Mouse (Mus musculus) neural tube, embryonic 15.5 days (tissue): Measurements from ENCODE around the gene Etnk1. TPM values are rescaled to one million over a fixed set of nuclear protein-coding genes. Genes with fewer than 3 reads are reported as not detected.
A peak's percentile ranks its signal among the peaks of the same experiment; 100 is the strongest.
"Not testable (repeated sequence)": the region's sequence is repeated elsewhere in the genome, so short reads cannot be mapped to it uniquely, and the experiment has no call there.

Experiments used
- ATAC-seq: fragments of 200-750 bp; cut with Nextera tagmentation; 2 replicates; pipeline ENCODE4 v1.8.0; 2017; ENCODE audit warnings: mild to moderate bottlenecking, moderate TSS enrichment, moderate library complexity; ENCODE audit not compliant: low FRiP score
- H3K27ac ChIP-seq: fragments of 300-500 bp; sonication (generic); replicated peaks from 2 replicates; pipeline ENCODE4 v1.5.1; 2015; ENCODE audit warnings: mild to moderate bottlenecking, inconsistent platforms
- H3K27me3 ChIP-seq: fragments of 300-500 bp; sonication (generic); replicated peaks from 2 replicates; pipeline ENCODE4 v1.6.1; 2015; ENCODE audit warnings: inconsistent platforms
- H3K36me3 ChIP-seq: fragments of 300-500 bp; sonication (generic); 2 replicates; pipeline ENCODE4 v1.6.1; 2015; ENCODE audit warnings: inconsistent platforms
- H3K4me1 ChIP-seq: fragments of 300-500 bp; sonication (generic); 2 replicates; pipeline ENCODE4 v1.6.1; 2015; ENCODE audit warnings: inconsistent platforms
- H3K4me2 ChIP-seq: fragments of 300-500 bp; sonication (generic); 2 replicates; pipeline ENCODE4 v1.6.1; 2015; ENCODE audit warnings: inconsistent platforms, mild to moderate bottlenecking, moderate library complexity
- H3K4me3 ChIP-seq: fragments of 300-500 bp; sonication (generic); replicated peaks from 2 replicates; pipeline ENCODE4 v1.5.1; 2015; ENCODE audit warnings: mild to moderate bottlenecking, inconsistent platforms
- H3K9ac ChIP-seq: fragments of 300-500 bp; sonication (generic); replicated peaks from 2 replicates; pipeline ENCODE4 v1.6.1; 2015; ENCODE audit warnings: mild to moderate bottlenecking, inconsistent platforms
- H3K9me3 ChIP-seq: fragments of 300-500 bp; sonication (generic); replicated peaks from 2 replicates; pipeline ENCODE4 v1.6.1; 2016; ENCODE audit warnings: inconsistent platforms
- WGBS: fragments of 180-500 bp; shearing (Covaris S2); methylation state at CpG from one replicate; pipeline ENCODE4 v1.1.7; 2015; ENCODE audit warnings: mixed read lengths; 5-methylcytosine and 5-hydroxymethylcytosine counted together
- polyA plus RNA-seq: library from polyadenylated mRNA; unstranded; fragments of >200 nt; fragmentation: Nextera tagmentation; extraction: Ambion mirVana; gene quantifications from 2 replicates; pipeline ENCODE4 v1.2.1, GENCODE M21; 2015

Gene Etnk1
- polyA plus RNA-seq, 1 experiment from 2014 or later, result 42.0 TPM

DNA sequence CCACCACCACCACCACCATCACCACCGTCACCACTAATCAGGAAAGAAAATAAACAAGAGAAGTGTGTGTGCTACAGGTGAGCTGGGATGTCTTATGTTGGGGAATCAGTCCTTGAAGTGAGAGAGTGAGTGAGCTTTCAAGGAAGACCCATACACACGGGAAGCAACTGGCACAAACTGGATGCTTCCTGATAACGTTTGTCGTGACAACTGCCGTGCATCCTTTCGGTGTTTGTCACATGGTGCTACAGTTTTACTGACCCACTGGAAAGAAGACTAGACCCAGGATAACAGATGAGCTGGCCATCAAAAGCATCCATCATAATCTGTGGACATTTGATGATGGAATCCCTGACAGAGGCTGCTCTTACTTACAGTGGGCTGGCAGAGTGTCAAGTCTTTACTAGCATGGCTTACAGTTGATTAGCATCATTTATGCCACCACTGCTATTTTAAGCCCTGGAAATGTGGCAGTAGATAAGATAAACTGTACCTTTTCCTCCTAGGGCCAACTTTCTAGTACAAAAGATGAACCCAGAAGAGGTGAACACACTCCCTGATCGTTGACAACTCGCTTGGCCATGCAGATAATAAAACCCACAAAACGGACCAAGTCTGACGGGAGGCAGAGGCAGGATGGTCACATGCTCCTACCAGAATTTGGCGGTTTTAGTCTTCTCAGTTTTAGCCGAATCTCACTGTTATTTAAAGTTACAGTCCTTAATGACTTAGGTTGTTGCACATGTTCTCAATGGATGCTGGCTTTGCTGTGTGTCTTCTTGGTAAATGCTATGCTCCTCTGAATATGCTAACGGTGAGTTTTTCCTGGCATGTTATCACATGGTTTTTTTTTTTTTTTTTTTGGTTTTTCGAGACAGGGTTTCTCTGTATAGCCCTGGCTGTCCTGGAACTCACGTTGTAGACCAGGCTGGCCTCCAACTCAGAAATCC lies 2.8 kb upstream of the Etnk1 start:
- Histone ChIP-seq H3K4me3 (no peak overlapping the region), H3K4me1 (peaks cover 19% of the 10 kb centered on the region), H3K27ac (no peak overlapping the region), H3K9ac (no peak overlapping the region), H3K9me3 (no peaks in the 10 kb centered on the region), H3K4me2 (no peak overlapping the region), H3K36me3 (no peaks in the 10 kb centered on the region), H3K27me3 (no peaks in the 10 kb centered on the region)
- ATAC-seq, result no peak
- 90% methylated on average over 15 of the region's 15 CpGs for WGBS

- no peaks in the 10 kb centered on the region for H3K9me3 ChIP-seq
- no peak for ATAC-seq
- no peaks in the 10 kb centered on the region for H3K27me3 ChIP-seq
- WGBS, result 93% methylated on average over 8 of the region's 8 CpGs
- H3K36me3 ChIP-seq, result no peaks in the 10 kb centered on the region
- H3K27ac ChIP-seq, result no peak overlapping the region
- no peak overlapping the region for H3K9ac ChIP-seq
- no peak overlapping the region for H3K4me3 ChIP-seq
- H3K4me2 ChIP-seq, result no peak overlapping the region
- peaks cover 25% of the 10 kb centered on the region for H3K4me1 ChIP-seq
Measured at GRCm38 (mm10) chr6:143164906-143165255, 2.1 kb upstream of the Etnk1 start.

- ATAC-seq, result no peak
- Histone ChIP-seq H3K27me3 (no peaks in the 10 kb centered on the region), H3K4me3 (peak overlapping the region; percentile 96), H3K36me3 (no peaks in the 10 kb centered on the region), H3K27ac (no peak overlapping the region), H3K4me1 (peaks cover 31% of the 10 kb centered on the region), H3K9ac (peak overlapping the region; percentile 96), H3K4me2 (peak overlapping the region; percentile 78), H3K9me3 (no peaks in the 10 kb centered on the region)
- WGBS, result 56% methylated on average over 15 of the region's 15 CpGs
Measured at GRCm38 (mm10) chr6:143165404-143166257, 1.4 kb upstream of the Etnk1 start.

DNA sequence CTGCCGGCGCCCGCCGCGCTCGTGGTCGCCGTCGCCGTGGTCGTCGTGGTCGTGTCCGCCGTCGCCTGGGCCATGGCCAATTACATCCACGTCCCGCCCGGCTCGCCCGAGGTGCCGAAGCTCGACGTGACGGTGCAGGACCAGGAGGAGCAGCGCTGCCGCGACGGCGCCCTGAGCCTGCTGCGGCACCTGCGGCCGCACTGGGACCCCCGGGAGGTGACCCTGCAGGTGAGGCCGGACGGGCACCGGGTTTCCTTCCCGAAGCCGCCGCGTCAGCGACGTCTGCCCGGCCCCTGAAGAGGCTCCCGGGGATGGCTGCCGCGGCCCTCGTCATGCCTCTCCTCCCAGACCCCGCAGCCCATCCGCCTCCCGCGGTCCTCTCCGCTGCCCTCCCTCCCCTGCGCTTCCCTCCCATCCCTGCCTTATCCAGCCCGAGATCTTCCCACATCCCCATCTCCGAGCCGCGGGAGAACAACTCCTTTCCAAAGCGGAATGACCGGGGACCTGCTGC lies 443 bp downstream of the Etnk1 start:
- H3K4me1 ChIP-seq, result peaks cover 39% of the 10 kb centered on the region
- under 1% methylated on average over 60 of the region's 60 CpGs for WGBS
- H3K27ac ChIP-seq, result peak overlapping the region; percentile 92
- peak overlapping the region; percentile 96 for H3K9ac ChIP-seq
- H3K27me3 ChIP-seq, result no peaks in the 10 kb centered on the region
- H3K4me3 ChIP-seq, result peak overlapping the region; percentile 96
- peaks cover 11% of the 10 kb centered on the region; the same call in 1 of the 2 replicates for H3K36me3 ChIP-seq
- H3K9me3 ChIP-seq, result no peaks in the 10 kb centered on the region
- peak; percentile 53 for ATAC-seq
- peak overlapping the region; percentile 78 for H3K4me2 ChIP-seq

DNA sequence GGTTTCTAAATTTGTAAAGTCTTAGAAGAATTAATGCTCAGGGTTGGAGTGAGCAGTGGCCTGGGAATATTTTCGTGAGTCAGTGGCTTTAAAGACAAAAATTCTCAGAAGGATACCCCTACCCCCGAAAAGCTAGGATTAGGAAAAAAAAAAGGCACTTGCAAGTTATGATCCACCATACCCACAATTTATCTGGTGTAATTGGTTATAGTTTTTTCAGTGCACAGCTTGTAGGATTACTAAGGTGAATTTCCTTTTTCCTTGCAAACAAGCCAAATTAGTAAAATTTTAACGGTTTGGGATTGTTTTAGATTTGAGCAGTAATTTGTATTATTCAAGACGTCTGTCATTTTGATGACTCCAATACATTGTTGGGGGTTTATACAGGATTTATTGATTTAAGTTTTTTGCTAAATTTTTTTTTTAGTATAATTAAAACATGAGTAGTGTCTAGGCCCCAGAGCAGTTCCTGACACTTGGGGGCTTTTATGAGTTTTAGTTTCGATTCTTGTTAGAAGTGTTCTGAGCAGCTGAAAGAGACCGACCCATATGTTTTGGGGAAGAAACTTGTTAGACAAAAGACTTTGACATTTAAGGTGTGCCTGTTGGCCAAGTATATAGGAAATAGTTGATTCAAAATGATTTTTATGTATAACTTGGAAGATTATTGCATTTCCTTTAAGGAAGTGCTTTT lies 1.1 kb downstream of the Etnk1 start:
- no peak for ATAC-seq
- peak overlapping the region; percentile 78 for H3K4me2 ChIP-seq
- H3K36me3 ChIP-seq, result peaks cover 14% of the 10 kb centered on the region; the same call in 1 of the 2 replicates
- H3K4me3 ChIP-seq, result peak overlapping the region; percentile 96
- peak overlapping the region; percentile 92 for H3K27ac ChIP-seq
- H3K9ac ChIP-seq, result peak overlapping the region; percentile 96
- H3K27me3 ChIP-seq, result no peaks in the 10 kb centered on the region
- H3K9me3 ChIP-seq, result no peaks in the 10 kb centered on the region
- WGBS, result 29% methylated on average over 6 of the region's 6 CpGs
- peaks cover 39% of the 10 kb centered on the region for H3K4me1 ChIP-seq

GRCm38 (mm10) chr6:143169385-143169784 lies 2.4 kb downstream of the Etnk1 start:
- Histone ChIP-seq H3K4me3 (0 out of 2 replicates have a peak overlapping the region, but pooled peaks have one; percentile 96), H3K4me1 (peaks cover 39% of the 10 kb centered on the region), H3K9me3 (no peaks in the 10 kb centered on the region), H3K27me3 (no peaks in the 10 kb centered on the region), H3K27ac (no peak overlapping the region), H3K9ac (peak overlapping the region; percentile 29; the same call in 1 of the 2 replicates), H3K36me3 (peaks cover 16% of the 10 kb centered on the region; the same call in 1 of the 2 replicates), H3K4me2 (peak overlapping the region; percentile 78)
- ATAC-seq, result no peak
- WGBS, result 80% methylated on average over 4 of the region's 4 CpGs

GRCm38 (mm10) chr6:143170166-143170960 lies 3.3 kb downstream of the Etnk1 start:
- no peak for ATAC-seq
- H3K27me3 ChIP-seq, result no peaks in the 10 kb centered on the region
- H3K27ac ChIP-seq, result no peak overlapping the region
- H3K4me2 ChIP-seq, result no peak overlapping the region
- no peak overlapping the region for H3K4me3 ChIP-seq
- no peaks in the 10 kb centered on the region for H3K9me3 ChIP-seq
- H3K9ac ChIP-seq, result no peak overlapping the region
- peaks cover 43% of the 10 kb centered on the region for H3K4me1 ChIP-seq
- H3K36me3 ChIP-seq, result peaks cover 16% of the 10 kb centered on the region; the same call in 1 of the 2 replicates
- WGBS, result 82% methylated on average over 4 of the region's 4 CpGs

GRCm38 (mm10) chr6:143171066-143171465 lies 4.0 kb downstream of the Etnk1 start:
- Histone ChIP-seq H3K27me3 (no peaks in the 10 kb centered on the region), H3K4me3 (no peak overlapping the region), H3K27ac (no peak overlapping the region), H3K4me1 (peaks cover 40% of the 10 kb centered on the region), H3K4me2 (no peak overlapping the region), H3K9me3 (no peaks in the 10 kb centered on the region), H3K9ac (no peak overlapping the region), H3K36me3 (peaks cover 16% of the 10 kb centered on the region; the same call in 1 of the 2 replicates)
- no peak for ATAC-seq
- 94% methylated on average over 8 of the region's 8 CpGs for WGBS

- WGBS, result 83% methylated on average over 11 of the region's 11 CpGs
- Histone ChIP-seq H3K4me2 (no peak overlapping the region), H3K27me3 (no peaks in the 10 kb centered on the region), H3K4me1 (peaks cover 37% of the 10 kb centered on the region), H3K9ac (no peak overlapping the region), H3K9me3 (no peaks in the 10 kb centered on the region), H3K27ac (no peak overlapping the region), H3K36me3 (peaks cover 16% of the 10 kb centered on the region; the same call in 1 of the 2 replicates), H3K4me3 (no peak overlapping the region)
- no peak for ATAC-seq
Measured at GRCm38 (mm10) chr6:143171781-143172465, 4.9 kb downstream of the Etnk1 start.

- Histone ChIP-seq H3K36me3 (peaks cover 16% of the 10 kb centered on the region; the same call in 1 of the 2 replicates), H3K4me1 (peaks cover 37% of the 10 kb centered on the region)
- not testable (repeated sequence) for H3K4me2 ChIP-seq, H3K9ac ChIP-seq, H3K27me3 ChIP-seq, ATAC-seq, H3K27ac ChIP-seq, H3K4me3 ChIP-seq, H3K9me3 ChIP-seq
- 88% methylated on average over 4 of the region's 4 CpGs for WGBS
Measured at GRCm38 (mm10) chr6:143172683-143173082, 5.7 kb downstream of the Etnk1 start.
